Mouse (Mus musculus) gastrocnemius, postnatal 14 days (tissue): ENCODE results near the gene Cds2. TPM values are rescaled to one million over a fixed set of nuclear protein-coding genes. Genes with fewer than 3 reads are reported as not detected.

Experiments
- DNase-seq: peaks from one replicate; pipeline ENCODE4 v3.0.0; 2021; ENCODE audit warnings: mixed read lengths
- intact Hi-C: fragments of 180-260 bp; cut with DNase I; formaldehyde crosslinking; loops from one replicate; pipeline ENCODE4 v1.15.1; 2025; ENCODE audit warnings: low total_unique reads
- total RNA-seq, 2 experiments: library from RNA; stranded (reverse); gene quantifications; 2 replicates each; pipeline ENCODE4 v1.2.3; 2021

The Cds2 gene
- total RNA-seq, 2 experiments from 2014 or later, result 22.2 to 22.4 TPM

- intact Hi-C loops, result loop anchor here (5.0 kb wide), 1 partner anchor 224 kb away; no protein-coding TSS in a partner anchor
- no peak for DNase-seq
Observed at GRCm38 (mm10) chr2:132263421-132264265, 695 bp downstream of the Cds2 start.

- intact Hi-C loops, result loop anchor here (5.0 kb wide), 1 partner anchor 223 kb away; no protein-coding TSS in a partner anchor
- DNase-seq, result no peak
Observed at GRCm38 (mm10) chr2:132264266-132264710, 1.3 kb downstream of the Cds2 start.

DNA sequence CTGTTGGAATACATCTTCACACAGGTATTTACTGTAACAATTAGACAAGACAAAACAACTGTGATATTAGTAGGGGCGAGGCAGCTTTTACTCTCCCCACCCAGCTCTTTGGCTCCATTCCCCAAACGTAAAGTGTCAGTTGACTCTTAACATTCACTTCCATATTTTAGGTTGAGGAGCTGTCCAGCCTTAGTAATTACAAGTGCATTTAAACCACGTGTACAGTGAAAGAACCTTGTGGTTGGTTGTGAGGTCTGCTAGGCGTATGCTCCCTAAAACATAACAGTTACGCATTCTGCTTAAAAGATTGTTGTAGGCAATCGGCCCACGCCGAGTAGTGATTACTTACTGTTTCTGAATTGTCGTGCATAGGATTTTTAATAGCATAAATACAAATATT is 2.2 kb downstream of the Cds2 start:
- intact Hi-C loops, result no loop called here
- no peak for DNase-seq

- intact Hi-C loops, result no loop called here
- DNase-seq, result no peak
Observed at GRCm38 (mm10) chr2:132266086-132266485, 3.1 kb downstream of the Cds2 start.

GRCm38 (mm10) chr2:132269217-132269616 is 6.3 kb downstream of the Cds2 start:
- intact Hi-C loops, result no loop called here
- DNase-seq, result no peak

DNA sequence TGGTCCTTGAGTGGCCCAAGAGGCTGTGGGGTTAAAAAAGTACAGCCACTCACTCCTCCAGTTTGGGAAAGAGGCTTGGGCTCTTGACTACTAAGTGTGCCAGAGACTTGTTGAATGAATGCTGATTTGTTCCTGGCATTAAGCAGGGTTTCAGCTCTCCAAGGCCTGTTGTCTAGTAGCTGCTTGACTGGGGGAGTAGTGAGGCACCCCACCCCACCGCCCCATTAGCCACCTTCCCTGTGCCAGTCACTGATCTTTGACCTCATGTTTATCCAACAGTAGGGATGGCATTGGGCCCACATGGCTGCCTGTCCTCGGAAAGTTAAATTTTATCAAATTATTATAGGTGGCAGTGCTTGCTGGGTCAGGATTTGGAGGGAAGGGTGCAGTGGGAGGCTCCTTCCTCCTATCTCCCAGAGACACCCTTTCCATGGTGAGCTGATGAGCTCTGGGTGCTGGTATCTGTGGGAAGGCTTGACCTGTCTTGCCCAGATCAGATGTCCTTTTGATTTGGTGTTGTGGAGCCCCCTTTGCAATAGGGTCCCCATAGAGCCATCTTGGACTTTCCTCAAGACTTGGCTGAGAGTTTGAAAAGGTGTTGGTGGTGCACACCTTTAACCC is 7.5 kb downstream of the Cds2 start:
- DNase-seq, result no peak
- intact Hi-C loops, result no loop called here

- DNase-seq, result no peak
Observed at GRCm38 (mm10) chr2:132272694-132273389, 9.9 kb downstream of the Cds2 start.

GRCm38 (mm10) chr2:132275527-132275926 is 12.6 kb downstream of the Cds2 start:
- no peak for DNase-seq
- intact Hi-C loops, result no loop called here

More at GRCm38 (mm10) chr2:132272694-132273389, 9.9 kb downstream of the Cds2 start:
- intact Hi-C loops, result no loop called here

GRCm38 (mm10) chr2:132276249-132276648 is 13.3 kb downstream of the Cds2 start:
- no peak for DNase-seq
- intact Hi-C loops, result no loop called here

DNA sequence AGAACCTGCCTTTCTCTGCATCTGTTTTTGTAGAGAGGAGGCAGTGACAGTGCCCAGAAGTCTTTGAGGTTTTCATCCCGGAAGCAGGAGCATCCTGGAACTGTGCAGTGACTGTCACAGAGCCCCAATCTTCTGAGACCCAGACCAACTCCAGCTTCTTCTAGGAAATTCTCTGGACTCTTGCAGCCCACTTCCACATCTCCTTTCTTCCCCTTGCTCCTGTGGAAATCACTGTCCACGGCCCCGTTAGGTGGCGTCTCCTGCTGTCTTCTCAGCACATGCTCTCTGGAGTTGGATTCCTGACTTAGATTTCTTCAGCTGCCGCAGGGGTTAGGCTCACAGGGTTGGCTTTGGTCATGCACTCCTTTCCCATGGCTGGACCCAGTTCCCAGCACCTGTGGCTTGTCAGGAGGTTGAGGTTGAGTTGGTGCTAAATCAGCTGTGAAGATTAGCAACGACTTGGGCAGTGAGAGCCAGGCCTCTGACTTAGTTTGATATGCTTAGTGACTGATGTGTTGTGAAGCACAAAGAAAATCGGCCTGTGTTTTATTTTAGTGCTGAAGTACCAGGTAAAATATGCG is 15.4 kb downstream of the Cds2 start:
- DNase-seq, result no peak
- intact Hi-C loops, result no loop called here

DNA sequence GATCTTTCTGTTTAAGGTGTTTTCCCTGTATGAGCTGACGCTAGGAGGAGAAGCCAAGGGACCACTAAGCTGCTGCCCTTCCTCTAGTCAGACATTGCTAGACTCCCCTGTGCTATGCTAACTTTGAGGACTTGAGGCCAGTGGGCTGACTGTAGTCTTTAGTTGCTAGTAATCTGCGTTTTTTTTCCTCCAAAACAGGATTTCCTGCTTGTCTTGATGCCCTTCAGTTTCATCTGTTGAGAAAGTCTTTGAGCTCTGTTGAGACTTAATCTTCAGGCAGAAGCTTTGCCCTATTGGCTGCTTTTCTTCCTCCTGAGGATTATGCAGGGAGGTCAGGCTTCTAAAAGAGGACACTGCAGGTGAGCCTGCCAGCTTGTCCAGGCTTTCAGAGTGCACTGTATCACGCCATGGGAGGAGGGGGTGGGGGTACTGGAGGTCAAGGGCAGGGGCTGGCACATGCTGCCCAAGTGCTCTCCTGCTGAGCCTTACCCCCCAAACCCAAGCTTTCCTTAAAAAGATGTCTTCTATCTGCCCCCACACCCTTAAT is 16.5 kb downstream of the Cds2 start:
- intact Hi-C loops, result no loop called here
- DNase-seq, result no peak

GRCm38 (mm10) chr2:132279978-132280377 is 17.0 kb downstream of the Cds2 start:
- DNase-seq, result no peak
- intact Hi-C loops, result no loop called here

DNA sequence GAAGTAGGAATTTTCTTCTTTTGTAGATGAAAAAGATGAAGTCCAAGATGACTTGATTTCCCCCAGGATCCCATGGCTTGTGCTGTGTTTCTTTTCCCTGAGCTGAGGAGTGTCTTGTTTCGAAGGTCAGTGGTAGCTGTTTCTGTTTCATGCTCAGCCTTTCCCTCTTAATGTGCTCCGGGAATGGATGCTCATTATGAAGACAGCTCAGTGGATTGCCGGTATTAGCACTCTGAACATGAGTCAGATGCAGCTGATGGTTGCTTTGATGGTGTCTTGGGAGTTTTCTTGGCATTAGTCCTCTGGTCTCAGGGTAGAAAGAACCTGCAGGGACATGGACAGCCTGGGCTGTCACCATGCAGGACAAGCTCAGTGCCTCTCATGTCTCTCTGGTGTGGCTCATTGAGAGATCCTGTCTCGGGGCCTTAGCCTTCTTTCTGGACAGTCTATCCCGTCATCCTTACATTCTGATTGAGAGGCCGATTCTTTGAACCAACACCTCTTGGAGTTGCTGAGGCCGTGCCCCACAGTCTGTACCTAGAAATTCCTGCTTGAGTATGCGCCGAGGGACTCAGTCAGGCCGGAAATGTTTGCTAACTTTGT is 17.7 kb downstream of the Cds2 start:
- intact Hi-C loops, result no loop called here

GRCm38 (mm10) chr2:132281560-132282452 is 18.9 kb downstream of the Cds2 start:
- intact Hi-C loops, result no loop called here
- no peak for DNase-seq

More for the DNA sequence above, 17.7 kb downstream of the Cds2 start:
- no peak for DNase-seq

DNA sequence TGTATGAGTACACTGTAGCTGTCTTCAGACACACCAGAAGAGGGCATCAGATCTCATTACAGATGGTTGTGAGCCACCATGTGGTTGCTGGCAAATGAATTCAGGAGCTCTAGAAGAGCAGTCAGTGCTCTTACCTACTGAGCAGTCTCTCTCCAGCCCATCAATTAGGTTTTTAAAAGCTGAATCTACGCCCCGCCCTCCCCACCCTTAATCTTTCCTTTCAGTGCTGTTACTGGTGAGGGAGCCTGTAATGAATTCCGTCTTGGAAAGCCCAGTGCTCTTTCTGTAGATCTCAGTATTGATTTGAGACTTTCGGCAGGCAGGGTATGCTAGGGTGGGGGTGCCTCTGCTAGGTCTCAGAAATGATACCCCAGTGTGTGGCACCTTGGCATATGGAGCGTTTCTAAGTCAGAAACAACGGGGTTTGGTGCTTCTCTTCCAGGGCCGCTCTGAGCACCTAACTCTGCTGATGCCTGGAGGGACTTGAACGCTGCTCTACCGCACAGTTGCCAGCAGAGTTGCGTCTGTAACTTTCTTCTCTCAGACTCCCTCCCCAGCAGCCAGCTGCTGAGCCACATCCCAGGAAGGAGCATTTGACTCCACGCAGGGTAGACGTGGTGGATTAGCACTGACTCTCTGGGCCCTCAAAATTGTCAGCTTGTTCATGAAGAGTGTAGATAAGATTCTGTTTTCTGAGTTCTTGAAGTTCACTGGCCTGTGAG is 19.7 kb downstream of the Cds2 start:
- no peak for DNase-seq
- intact Hi-C loops, result no loop called here

DNA sequence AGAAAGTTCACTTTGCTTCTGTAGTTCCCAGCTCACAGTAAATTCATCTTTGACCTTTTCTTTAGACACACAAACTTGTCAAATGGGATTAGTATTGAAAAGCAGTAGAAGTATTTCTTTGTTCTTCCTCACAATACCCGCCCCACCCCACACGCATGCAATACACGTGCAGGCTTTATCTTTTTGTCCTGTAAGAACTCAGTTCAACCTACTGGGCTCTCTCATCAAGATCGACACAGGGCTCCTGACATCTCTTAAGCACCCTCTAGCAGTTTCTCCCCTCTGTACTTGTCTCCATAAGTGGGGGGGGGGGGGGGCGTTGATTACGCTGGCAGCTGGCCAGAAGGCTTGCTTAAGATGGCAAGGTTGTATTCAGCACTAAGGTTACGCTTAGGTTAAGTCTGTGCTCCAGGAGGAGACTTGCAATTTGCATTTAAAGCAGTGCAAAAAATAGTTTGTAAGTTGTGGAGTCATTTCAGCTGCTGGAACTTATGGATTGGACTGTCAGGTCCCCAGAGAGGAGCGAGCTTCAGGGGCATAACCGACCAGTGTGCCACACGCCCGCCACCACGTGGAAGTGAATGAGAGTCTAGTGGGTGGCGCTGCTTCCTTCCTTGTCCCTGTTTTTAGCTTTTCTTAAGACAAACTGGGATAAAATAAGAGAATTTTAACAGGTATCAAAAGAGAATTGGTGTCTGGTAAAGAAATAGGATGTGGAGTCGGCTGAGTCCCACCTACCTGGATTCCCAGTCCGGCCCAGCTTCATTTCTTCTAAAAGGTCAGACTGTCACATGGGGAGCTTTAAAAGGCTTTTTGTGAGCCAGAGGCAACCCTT is 20.5 kb downstream of the Cds2 start:
- DNase-seq, result no peak
- intact Hi-C loops, result no loop called here
